Mouse (Mus musculus) midbrain, embryonic 16.5 days (tissue): ENCODE measurements around the gene Itpk1. TPM values are rescaled to one million over a fixed set of nuclear protein-coding genes. Genes with fewer than 3 reads are reported as not detected.

Source experiments
- ATAC-seq: fragments of 200-750 bp; cut with Nextera tagmentation; 2 replicates; pipeline ENCODE4 v1.8.0; 2017; ENCODE audit warnings: moderate TSS enrichment
- H3K27ac ChIP-seq: fragments of 300-500 bp; sonication (generic); 2 replicates; pipeline ENCODE4 v1.5.1; 2014; ENCODE audit warnings: mild to moderate bottlenecking, low read length, mixed read lengths
- H3K27me3 ChIP-seq: fragments of 300-500 bp; sonication (generic); 2 replicates; pipeline ENCODE4 v1.6.1; 2014; ENCODE audit warnings: low read depth, low read length, mixed read lengths; ENCODE audit not compliant: control insufficient read depth, insufficient read depth
- H3K36me3 ChIP-seq: fragments of 300-500 bp; sonication (generic); 2 replicates; pipeline ENCODE4 v1.6.1; 2014; ENCODE audit warnings: mild to moderate bottlenecking, low read length, moderate library complexity, mixed read lengths; ENCODE audit not compliant: control insufficient read depth, insufficient read depth
- H3K4me1 ChIP-seq: fragments of 300-500 bp; sonication (generic); 2 replicates; pipeline ENCODE4 v1.6.1; 2014; ENCODE audit warnings: mild to moderate bottlenecking, low read length, mixed read lengths; ENCODE audit not compliant: control insufficient read depth, insufficient read depth
- H3K4me2 ChIP-seq: fragments of 300-500 bp; sonication (generic); 2 replicates; pipeline ENCODE4 v1.6.1; 2014; ENCODE audit warnings: mild to moderate bottlenecking, low read length, mixed read lengths
- H3K4me3 ChIP-seq: fragments of 300-500 bp; sonication (generic); 2 replicates; pipeline ENCODE4 v1.5.1; 2014; ENCODE audit warnings: low read depth, mild to moderate bottlenecking, low read length, moderate library complexity, mixed read lengths
- H3K9ac ChIP-seq: fragments of 300-500 bp; sonication (generic); 2 replicates; pipeline ENCODE4 v1.6.1; 2014; ENCODE audit warnings: low read depth, low read length, mixed read lengths
- H3K9me3 ChIP-seq: fragments of 300-500 bp; sonication (generic); replicated peaks from 2 replicates; pipeline ENCODE4 v1.6.1; 2014; ENCODE audit warnings: mild to moderate bottlenecking, low read length, mixed read lengths; ENCODE audit not compliant: control insufficient read depth, poor library complexity, severe bottlenecking
- WGBS: fragments of 180-500 bp; shearing (Covaris S2); extraction: QIAGEN DNeasy Blood & Tissue Kit; methylation state at CpG from one replicate; pipeline ENCODE4 v1.1.7; 2014; 5-methylcytosine and 5-hydroxymethylcytosine counted together
- polyA plus RNA-seq: library from polyadenylated mRNA; unstranded; fragments of >200 nt; fragmentation: Nextera tagmentation; extraction: Ambion mirVana; gene quantifications from 2 replicates; pipeline ENCODE4 v1.2.1, GENCODE M21; 2015

Gene Itpk1
- polyA plus RNA-seq, 1 experiment from 2014 or later: 39.3 TPM

DNA sequence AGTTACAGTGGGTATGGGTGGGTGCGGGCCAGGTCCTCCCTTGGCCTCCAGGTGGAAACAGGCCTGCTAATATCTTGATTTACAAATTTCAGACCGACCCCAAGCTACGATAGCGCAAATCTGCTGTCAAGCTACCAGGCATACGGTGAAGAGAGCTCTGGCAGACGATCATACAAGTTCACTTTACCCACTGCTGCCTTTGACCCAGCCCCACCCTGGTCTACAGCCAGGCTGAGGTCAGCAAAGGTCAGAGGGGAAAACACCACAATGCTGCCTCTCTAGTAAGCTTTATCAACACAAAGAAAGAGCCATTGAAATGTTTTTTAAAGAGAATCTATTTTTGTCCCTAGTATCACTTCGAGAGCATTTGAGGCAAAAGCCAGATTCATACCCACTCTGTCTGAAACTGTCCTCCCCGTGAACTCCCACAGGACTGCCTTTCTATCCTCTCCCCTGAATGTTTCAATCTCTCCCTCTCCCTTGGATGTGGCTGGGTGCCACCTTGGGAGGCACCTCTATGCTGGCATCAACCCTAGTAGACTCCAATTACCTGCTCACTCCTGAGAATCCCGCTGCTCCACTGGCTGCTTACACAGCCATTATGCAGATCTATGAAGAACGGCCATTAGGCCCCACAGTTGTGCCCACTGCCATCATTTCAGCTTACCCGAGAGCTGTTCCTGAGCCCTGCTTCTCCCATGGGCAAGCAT lies 96.8 kb downstream of the Itpk1 start:
- ATAC-seq: no peak
- H3K36me3 ChIP-seq: no peaks in the 10 kb centered on the region
- H3K4me1 ChIP-seq: peaks cover 4% of the 10 kb centered on the region; the same call in 1 of the 2 replicates
- WGBS: 80% methylated on average over 11 of the region's 11 CpGs
- no peaks in the 10 kb centered on the region for H3K27me3 ChIP-seq
- H3K4me2 ChIP-seq: no peak overlapping the region
- H3K4me3 ChIP-seq: no peak overlapping the region
- no peak overlapping the region for H3K27ac ChIP-seq
- H3K9ac ChIP-seq: no peak overlapping the region
- no peaks in the 10 kb centered on the region for H3K9me3 ChIP-seq

DNA sequence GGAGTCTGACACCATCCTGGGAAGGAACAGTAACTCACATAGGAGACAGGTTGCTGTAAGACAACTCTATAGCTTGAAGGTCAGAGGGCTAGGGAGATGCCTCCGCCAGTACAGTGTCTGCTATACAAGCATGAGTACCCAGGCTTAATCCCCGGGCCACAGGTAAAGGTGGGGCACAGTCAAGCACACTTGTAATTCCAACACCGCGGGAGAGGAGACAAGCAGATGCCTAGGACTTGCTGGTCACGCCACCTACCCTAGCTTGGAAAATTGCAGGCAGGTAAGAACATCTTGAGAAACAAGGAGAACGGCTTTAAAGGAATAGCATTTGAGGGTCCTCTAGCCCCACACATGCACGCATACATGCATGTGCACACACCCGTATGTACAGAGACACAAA lies 97.7 kb downstream of the Itpk1 start:
- H3K4me3 ChIP-seq: no peak overlapping the region
- peaks cover 4% of the 10 kb centered on the region; the same call in 1 of the 2 replicates for H3K4me1 ChIP-seq
- no peak overlapping the region for H3K4me2 ChIP-seq
- H3K36me3 ChIP-seq: no peaks in the 10 kb centered on the region
- 97% methylated on average over 8 of the region's 8 CpGs for WGBS
- no peaks in the 10 kb centered on the region for H3K27me3 ChIP-seq
- no peak overlapping the region for H3K27ac ChIP-seq
- no peak for ATAC-seq
- no peaks in the 10 kb centered on the region for H3K9me3 ChIP-seq
- H3K9ac ChIP-seq: no peak overlapping the region

DNA sequence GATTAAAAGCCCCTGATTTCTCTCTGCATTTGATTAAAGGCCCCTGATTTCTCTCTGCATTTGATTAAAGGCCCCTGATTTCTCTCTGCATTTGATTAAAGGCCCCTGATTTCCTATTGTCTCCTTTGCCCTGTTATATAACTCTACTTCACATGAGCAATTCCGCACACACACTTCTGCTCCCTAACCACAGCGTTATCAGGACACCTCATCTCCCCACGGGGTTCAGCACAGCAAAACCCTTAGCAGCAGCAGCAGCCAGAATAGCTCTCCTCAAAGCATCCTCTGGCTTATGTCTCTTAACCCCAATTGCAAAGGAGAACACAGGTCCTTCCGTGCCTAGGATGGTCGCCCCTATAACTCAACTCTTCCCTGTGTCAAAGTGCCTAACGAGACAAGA lies 99.1 kb downstream of the Itpk1 start:
- Histone ChIP-seq H3K9ac (no peak overlapping the region), H3K36me3 (no peaks in the 10 kb centered on the region), H3K4me3 (no peak overlapping the region), H3K27me3 (no peaks in the 10 kb centered on the region), H3K27ac (no peak overlapping the region), H3K4me1 (peaks cover 9% of the 10 kb centered on the region; the same call in 1 of the 2 replicates), H3K4me2 (no peak overlapping the region), H3K9me3 (no peaks in the 10 kb centered on the region)
- 94% methylated on average over 6 of the region's 6 CpGs for whole genome bisulfite sequencing
- no peak for ATAC-seq

DNA sequence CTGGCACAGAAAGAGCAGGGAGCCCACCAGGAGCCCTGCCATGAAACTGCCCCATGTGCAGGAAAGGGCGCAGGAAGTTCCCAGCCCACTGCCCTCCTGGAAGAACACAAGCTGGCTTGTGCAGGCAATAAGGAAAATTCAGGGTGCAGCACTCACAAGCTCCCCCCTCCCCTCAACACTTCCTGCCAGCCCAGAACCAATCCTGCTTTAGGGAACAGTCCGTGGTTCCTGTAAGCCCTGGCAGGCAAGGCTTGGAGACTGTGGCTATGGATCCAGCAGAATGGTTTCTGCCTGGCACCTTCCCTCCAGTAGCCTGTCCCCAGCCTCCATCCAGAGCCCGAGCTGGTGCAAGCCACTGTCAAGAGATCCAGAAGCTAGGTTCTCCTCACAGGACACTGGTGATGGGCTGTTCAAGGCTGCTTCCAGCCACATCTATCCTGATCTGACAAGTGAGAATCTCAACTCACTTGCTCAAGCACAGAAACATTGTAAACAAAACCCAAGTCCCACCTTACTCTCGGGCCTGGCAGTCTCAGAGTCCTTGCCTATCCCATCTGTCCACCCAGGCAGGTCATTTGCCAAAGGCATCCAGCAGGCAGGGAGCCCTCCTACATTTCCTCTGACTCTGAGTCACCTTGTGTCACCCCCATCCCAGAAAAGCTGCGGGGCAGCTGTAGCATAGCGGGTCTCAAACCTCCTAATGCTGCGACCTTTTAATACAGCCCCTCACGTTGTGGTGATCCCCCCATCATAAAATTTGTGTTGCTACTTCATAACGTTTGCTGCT lies 102.3 kb downstream of the Itpk1 start:
- ATAC-seq: no peak
- Histone ChIP-seq H3K27me3 (no peaks in the 10 kb centered on the region), H3K4me2 (no peak overlapping the region), H3K9ac (no peak overlapping the region), H3K4me1 (peaks cover 9% of the 10 kb centered on the region; the same call in 1 of the 2 replicates), H3K9me3 (peaks cover 4% of the 10 kb centered on the region; the same call in 1 of the 2 replicates), H3K4me3 (no peak overlapping the region), H3K27ac (peak overlapping the region; percentile 54), H3K36me3 (no peaks in the 10 kb centered on the region; the same call in 1 of the 2 replicates)
- 83% methylated on average over 9 of the region's 9 CpGs for WGBS

DNA sequence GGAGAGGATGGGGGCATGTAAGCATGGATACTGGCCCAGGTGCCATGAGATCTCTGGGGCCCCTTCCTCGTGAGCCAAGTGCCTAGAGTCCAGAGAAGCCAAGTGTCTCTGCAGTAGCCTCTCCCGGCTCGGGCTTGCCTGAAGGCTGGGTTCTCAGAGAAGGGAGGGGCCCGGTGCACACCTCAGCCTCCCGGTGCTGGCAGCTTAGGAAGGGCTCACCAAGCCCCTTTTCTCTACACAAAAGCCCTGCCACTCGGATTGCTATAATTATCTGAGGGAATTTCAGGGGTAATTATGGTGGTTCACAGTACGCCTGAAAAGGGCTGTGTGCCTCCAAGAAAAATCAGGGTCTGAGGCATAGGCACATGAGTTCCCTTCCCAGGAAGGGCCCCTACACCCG lies 102.9 kb downstream of the Itpk1 start:
- 22% methylated on average over 8 of the region's 8 CpGs for WGBS
- Histone ChIP-seq H3K9me3 (peaks cover 4% of the 10 kb centered on the region; the same call in 1 of the 2 replicates), H3K36me3 (no peaks in the 10 kb centered on the region; the same call in 1 of the 2 replicates), H3K4me1 (peaks cover 9% of the 10 kb centered on the region; the same call in 1 of the 2 replicates), H3K27ac (peak overlapping the region; percentile 54), H3K9ac (peak overlapping the region; percentile 7; the same call in 1 of the 2 replicates), H3K4me2 (no peak overlapping the region), H3K27me3 (no peaks in the 10 kb centered on the region), H3K4me3 (no peak overlapping the region)
- ATAC-seq: no peak

DNA sequence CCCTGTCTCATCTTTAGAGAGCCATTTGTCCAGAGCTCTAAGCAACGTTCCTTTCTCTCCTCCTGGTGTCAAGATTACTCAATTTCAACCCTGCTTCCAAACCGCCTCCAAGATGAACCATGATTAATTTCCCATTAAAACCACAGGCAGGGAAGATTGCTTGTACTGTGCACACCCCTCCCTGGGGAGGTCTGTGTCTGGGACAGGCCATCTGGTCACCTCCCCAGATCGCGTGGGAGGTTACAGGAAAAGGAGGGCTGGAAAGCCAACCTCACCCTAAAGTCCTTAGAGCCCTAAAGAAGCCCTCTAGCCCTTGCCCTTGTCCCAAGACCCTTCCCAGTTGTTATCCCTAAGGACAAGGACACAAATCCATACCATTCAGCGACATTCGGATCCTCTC lies 104.4 kb downstream of the Itpk1 start:
- H3K4me2 ChIP-seq: no peak overlapping the region
- H3K9ac ChIP-seq: no peak overlapping the region
- H3K9me3 ChIP-seq: peaks cover 4% of the 10 kb centered on the region; the same call in 1 of the 2 replicates
- no peak for ATAC-seq
- H3K4me3 ChIP-seq: no peak overlapping the region
- no peak overlapping the region for H3K27ac ChIP-seq
- 69% methylated on average over 6 of the region's 6 CpGs for WGBS
- H3K36me3 ChIP-seq: no peaks in the 10 kb centered on the region; the same call in 1 of the 2 replicates
- H3K4me1 ChIP-seq: peaks cover 9% of the 10 kb centered on the region; the same call in 1 of the 2 replicates
- no peaks in the 10 kb centered on the region for H3K27me3 ChIP-seq

DNA sequence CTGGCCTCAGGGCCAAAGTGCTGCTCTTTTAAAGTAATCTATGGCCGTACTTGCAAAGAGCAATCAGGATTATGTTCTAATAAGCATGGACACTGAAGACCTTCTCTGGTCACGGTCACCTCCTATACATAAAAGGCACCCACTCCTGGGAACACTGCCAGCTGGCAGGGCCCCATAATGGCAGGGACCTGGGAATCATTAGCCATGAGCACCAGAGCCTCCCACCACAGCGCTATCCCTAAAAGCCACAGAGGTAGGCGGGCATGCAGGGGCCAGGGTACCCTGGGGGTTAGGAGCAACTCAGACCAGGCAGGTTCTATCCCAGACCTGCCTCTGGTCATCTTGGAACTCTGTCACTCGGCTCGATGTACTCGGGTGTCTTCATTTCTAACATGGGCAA lies 104.9 kb downstream of the Itpk1 start:
- Histone ChIP-seq H3K9me3 (peaks cover 4% of the 10 kb centered on the region; the same call in 1 of the 2 replicates), H3K4me3 (no peak overlapping the region), H3K4me2 (no peak overlapping the region), H3K36me3 (no peaks in the 10 kb centered on the region; the same call in 1 of the 2 replicates), H3K4me1 (peaks cover 9% of the 10 kb centered on the region; the same call in 1 of the 2 replicates), H3K27me3 (no peaks in the 10 kb centered on the region), H3K27ac (no peak overlapping the region), H3K9ac (no peak overlapping the region)
- 73% methylated on average over 7 of the region's 7 CpGs for WGBS
- ATAC-seq: no peak

DNA sequence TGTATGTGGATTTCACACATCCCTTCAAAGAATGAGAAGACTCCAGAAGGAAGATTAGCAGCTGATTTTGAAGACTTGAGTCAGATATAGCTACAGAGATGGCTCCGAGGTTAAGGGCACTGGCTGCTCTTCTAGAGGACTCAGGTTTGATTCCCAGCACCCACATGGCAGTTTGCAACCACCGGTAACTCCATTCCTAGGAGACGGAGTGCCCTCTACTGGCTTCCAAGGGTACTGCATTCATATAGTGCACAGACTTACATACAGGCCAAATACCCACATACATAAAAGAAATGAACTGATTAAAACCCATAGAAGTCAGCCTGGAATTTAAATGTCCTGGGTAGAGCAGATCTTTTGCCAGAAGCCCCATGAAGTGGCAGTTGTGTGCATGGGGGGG lies 106.2 kb downstream of the Itpk1 start:
- H3K4me1 ChIP-seq: peaks cover 12% of the 10 kb centered on the region; the same call in 1 of the 2 replicates
- WGBS: 100% methylated on average over 3 of the region's 3 CpGs
- peaks cover 4% of the 10 kb centered on the region; the same call in 1 of the 2 replicates for H3K9me3 ChIP-seq
- no peaks in the 10 kb centered on the region for H3K27me3 ChIP-seq
- no peak overlapping the region for H3K27ac ChIP-seq
- H3K36me3 ChIP-seq: no peaks in the 10 kb centered on the region; the same call in 1 of the 2 replicates
- H3K4me2 ChIP-seq: no peak overlapping the region
- no peak overlapping the region for H3K4me3 ChIP-seq
- H3K9ac ChIP-seq: no peak overlapping the region
- no peak for ATAC-seq
